Mouse (Mus musculus) liver, embryonic 13.5 days (tissue): ENCODE measurements at regions not wholly inside any gene's neighbourhood (a gene's known extent, or its start where the extent isn't known, plus 50 kb on each side); places are given as distances from the start of the nearest gene placed in this dataset.

ENCODE experiments used
- ATAC-seq: fragments of 200-750 bp; cut with Nextera tagmentation; 2 replicates; pipeline ENCODE4 v1.8.0; 2017; ENCODE audit warnings: low read depth, mild to moderate bottlenecking, moderate number of reproducible peaks, moderate library complexity
- DNase-seq: peaks from one replicate; pipeline ENCODE4 v3.0.0; 2022
- H3K27ac ChIP-seq: fragments of 300-500 bp; sonication (generic); 2 replicates; pipeline ENCODE4 v1.5.1; 2015; ENCODE audit warnings: moderate library complexity, mild to moderate bottlenecking, inconsistent platforms
- H3K27me3 ChIP-seq: fragments of 300-500 bp; sonication (generic); 2 replicates; pipeline ENCODE4 v1.6.1; 2015; ENCODE audit warnings: mild to moderate bottlenecking, inconsistent platforms
- H3K36me3 ChIP-seq: fragments of 300-500 bp; sonication (generic); 2 replicates; pipeline ENCODE4 v1.6.1; 2015; ENCODE audit warnings: mild to moderate bottlenecking, inconsistent platforms
- H3K4me1 ChIP-seq: fragments of 300-500 bp; sonication (generic); replicated peaks from 2 replicates; pipeline ENCODE4 v1.6.1; 2015; ENCODE audit warnings: inconsistent platforms
- H3K4me2 ChIP-seq: fragments of 300-500 bp; sonication (generic); 2 replicates; pipeline ENCODE4 v1.6.1; 2015; ENCODE audit warnings: inconsistent platforms, mild to moderate bottlenecking, moderate library complexity
- H3K4me3 ChIP-seq: fragments of 300-500 bp; sonication (generic); replicated peaks from 2 replicates; pipeline ENCODE4 v1.5.1; 2015; ENCODE audit warnings: mild to moderate bottlenecking, inconsistent platforms
- H3K9ac ChIP-seq: fragments of 300-500 bp; sonication (generic); 2 replicates; pipeline ENCODE4 v1.6.1; 2015; ENCODE audit warnings: mild to moderate bottlenecking, inconsistent platforms
- H3K9me3 ChIP-seq: fragments of 300-500 bp; sonication (generic); replicated peaks from 2 replicates; pipeline ENCODE4 v1.6.1; 2016; ENCODE audit warnings: inconsistent platforms
- WGBS: fragments of 180-500 bp; shearing (Covaris S2); methylation state at CpG from one replicate; pipeline ENCODE4 v1.1.7; 2015; ENCODE audit not compliant: insufficient replicate concordance; 5-methylcytosine and 5-hydroxymethylcytosine counted together

DNA sequence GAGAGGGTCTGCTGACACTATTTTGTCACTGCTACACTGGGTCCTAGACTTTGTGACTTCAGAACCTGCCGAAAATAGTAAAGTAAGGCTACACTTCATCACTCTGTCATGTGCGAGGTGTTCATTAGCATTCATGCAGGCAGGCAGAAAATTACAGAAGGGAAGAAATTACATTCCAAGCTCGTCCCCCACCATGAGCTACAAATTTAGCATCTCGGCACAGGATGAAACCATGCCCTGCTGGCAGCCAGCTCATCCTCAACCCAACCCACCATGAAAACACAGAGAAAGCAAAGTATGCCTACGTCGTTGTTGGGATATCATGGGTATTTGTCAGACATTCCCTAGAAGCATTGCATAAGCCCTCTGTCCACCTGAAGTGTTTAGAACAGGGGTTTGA lies 103.9 kb downstream of the Kctd12 start:
- no peaks in the 10 kb centered on the region for H3K9me3 ChIP-seq
- DNase-seq (no peak), ATAC-seq (no peak)
- H3K4me1 ChIP-seq, result no peaks in the 10 kb centered on the region
- no peak overlapping the region for H3K9ac ChIP-seq
- no peak overlapping the region for H3K4me2 ChIP-seq
- WGBS, result 68% methylated on average over 6 of the region's 6 CpGs
- H3K36me3 ChIP-seq, result no peaks in the 10 kb centered on the region
- no peaks in the 10 kb centered on the region for H3K27me3 ChIP-seq
- no peak overlapping the region for H3K4me3 ChIP-seq
- no peak overlapping the region for H3K27ac ChIP-seq

DNA sequence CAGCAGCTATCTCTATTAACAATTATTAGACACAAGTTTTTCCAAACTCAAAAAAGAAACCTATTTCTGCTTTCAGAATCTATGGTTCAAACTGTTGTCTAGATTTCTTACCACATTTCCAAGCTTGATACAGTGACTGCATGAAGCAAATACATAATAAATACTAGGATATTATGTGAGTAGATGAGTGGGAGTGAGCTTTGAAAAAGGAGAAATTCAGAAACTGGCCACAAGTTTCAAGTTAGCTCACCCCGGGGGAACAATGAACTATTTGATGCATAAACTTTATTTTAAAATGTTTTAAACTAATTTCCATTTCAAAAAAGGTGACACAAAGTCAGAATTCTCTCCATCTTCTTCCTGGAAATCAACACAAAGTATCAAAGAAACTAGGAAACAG lies 114.3 kb downstream of the Kctd12 start:
- no peak for DNase-seq
- WGBS, result 46% methylated on average over 1 of the region's 1 CpGs

DNA sequence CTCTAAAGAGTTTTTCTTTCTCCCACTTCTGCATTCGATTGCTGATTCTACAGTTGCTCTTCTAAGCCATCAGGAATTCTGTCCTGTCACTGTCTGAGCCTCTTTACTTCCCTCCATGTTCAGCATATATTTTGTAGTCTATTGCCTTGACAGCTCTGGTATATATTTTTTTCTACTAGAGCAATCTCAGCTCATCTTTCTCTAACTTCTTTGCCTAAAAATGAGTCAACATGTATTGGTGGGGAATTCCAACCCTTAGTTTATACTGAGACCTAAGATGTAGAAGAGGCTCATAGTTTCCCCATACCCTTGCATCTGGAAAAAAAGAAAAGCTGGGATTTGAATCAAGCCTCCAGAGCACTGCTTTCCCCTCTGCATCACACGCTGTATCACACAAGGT lies 114.7 kb downstream of the Kctd12 start:
- WGBS, result 48% methylated on average over 2 of the region's 2 CpGs
- no peaks in the 10 kb centered on the region for H3K36me3 ChIP-seq
- H3K27ac ChIP-seq, result no peak overlapping the region
- no peaks in the 10 kb centered on the region for H3K4me1 ChIP-seq
- H3K27me3 ChIP-seq, result no peaks in the 10 kb centered on the region
- ATAC-seq (no peak), DNase-seq (no peak)
- no peak overlapping the region for H3K4me3 ChIP-seq
- H3K9ac ChIP-seq, result no peak overlapping the region
- no peak overlapping the region for H3K4me2 ChIP-seq
- H3K9me3 ChIP-seq, result no peaks in the 10 kb centered on the region

More for the DNA sequence above, 114.3 kb downstream of the Kctd12 start:
- no peak overlapping the region for H3K27ac ChIP-seq
- no peak for ATAC-seq
- H3K9ac ChIP-seq, result no peak overlapping the region
- no peak overlapping the region for H3K4me2 ChIP-seq
- no peaks in the 10 kb centered on the region for H3K9me3 ChIP-seq
- no peak overlapping the region for H3K4me3 ChIP-seq
- H3K4me1 ChIP-seq, result no peaks in the 10 kb centered on the region
- H3K36me3 ChIP-seq, result no peaks in the 10 kb centered on the region
- no peaks in the 10 kb centered on the region for H3K27me3 ChIP-seq

DNA sequence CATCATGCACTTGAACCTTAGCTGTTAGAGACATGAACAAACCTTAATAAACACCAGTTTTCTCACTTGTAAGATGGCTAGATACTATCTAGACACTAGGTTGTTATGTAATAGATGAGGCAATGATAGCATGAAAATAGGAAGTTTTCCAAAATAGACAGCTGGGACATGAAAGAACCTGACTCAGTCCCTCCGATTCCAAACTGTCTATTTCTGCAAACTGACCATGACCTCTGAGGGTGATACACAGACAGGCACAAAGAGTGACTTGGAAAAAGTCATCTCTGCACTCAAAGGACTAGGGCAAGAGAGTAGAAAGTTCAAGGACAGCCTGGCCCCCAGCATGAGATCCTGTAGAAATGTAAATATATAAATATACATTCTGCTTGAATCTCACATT lies 115.9 kb downstream of the Kctd12 start:
- Histone ChIP-seq H3K9ac (no peak overlapping the region), H3K9me3 (no peaks in the 10 kb centered on the region), H3K4me1 (no peaks in the 10 kb centered on the region), H3K4me2 (no peak overlapping the region), H3K27me3 (no peaks in the 10 kb centered on the region), H3K4me3 (no peak overlapping the region), H3K27ac (no peak overlapping the region), H3K36me3 (no peaks in the 10 kb centered on the region)
- no peak for ATAC-seq
- WGBS, result 50% methylated on average over 1 of the region's 1 CpGs
- no peak for DNase-seq

DNA sequence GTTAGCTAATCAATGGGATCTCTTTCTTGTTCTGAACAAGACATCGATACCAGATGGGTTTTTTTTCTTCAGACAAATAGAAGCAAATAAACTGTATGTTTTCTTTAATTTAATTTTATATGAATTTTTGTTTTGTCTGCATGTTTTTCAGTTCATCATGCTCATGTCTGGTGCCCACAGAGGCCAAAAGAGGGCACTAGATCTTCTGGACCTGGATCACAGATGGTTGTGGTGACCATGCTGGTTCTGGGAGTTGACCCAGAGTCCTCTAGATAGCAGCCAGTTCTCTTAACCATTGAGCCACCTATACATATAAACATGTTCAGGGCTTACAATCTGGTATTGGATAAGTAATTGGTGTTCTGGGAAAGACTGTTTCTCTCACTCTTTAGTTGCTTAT lies 120.7 kb downstream of the Kctd12 start:
- H3K27ac ChIP-seq, result no peak overlapping the region
- H3K36me3 ChIP-seq, result no peaks in the 10 kb centered on the region
- WGBS, result 70% methylated on average over 1 of the region's 1 CpGs
- DNase-seq (no peak), ATAC-seq (no peak)
- no peaks in the 10 kb centered on the region for H3K4me1 ChIP-seq
- H3K9me3 ChIP-seq, result no peaks in the 10 kb centered on the region
- H3K9ac ChIP-seq, result no peak overlapping the region
- H3K4me3 ChIP-seq, result no peak overlapping the region
- H3K4me2 ChIP-seq, result no peak overlapping the region
- no peaks in the 10 kb centered on the region for H3K27me3 ChIP-seq

DNA sequence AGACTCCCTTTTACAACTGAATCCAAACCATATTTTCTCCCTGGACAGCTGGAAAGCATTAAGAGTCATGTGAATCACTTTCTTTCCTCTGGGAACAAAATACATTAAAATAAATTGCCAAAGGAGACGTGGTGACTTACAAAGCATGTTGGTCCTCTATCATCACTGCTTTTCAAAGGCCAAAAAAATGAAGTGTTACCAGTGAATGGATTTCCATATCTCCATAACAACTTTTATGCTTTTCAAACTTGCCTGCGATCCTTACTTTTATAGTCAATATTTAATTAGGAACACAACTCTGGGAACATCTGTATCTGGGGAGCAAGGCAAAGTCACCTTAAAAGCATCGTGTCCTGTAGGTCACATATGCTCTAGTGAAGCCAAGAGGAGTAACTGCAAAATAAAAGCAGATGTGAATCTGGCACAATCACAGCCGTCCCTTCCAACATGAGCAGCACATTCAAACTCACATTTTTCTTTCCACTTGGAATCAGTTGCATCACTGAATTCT lies 123.0 kb downstream of the Kctd12 start:
- Histone ChIP-seq H3K4me2 (no peak overlapping the region), H3K4me3 (no peak overlapping the region), H3K27me3 (no peaks in the 10 kb centered on the region), H3K9ac (no peak overlapping the region), H3K36me3 (no peaks in the 10 kb centered on the region), H3K9me3 (no peaks in the 10 kb centered on the region), H3K4me1 (no peaks in the 10 kb centered on the region), H3K27ac (no peak overlapping the region)
- WGBS, result 60% methylated on average over 4 of the region's 4 CpGs
- DNase-seq (no peak), ATAC-seq (no peak)

GRCm38 (mm10) chr14:102855264-102855840 lies 127.1 kb downstream of the Kctd12 start:
- WGBS, result 68% methylated on average over 7 of the region's 7 CpGs
- Histone ChIP-seq H3K27me3 (no peaks in the 10 kb centered on the region), H3K4me1 (no peaks in the 10 kb centered on the region), H3K27ac (no peak overlapping the region), H3K36me3 (no peaks in the 10 kb centered on the region), H3K9ac (no peak overlapping the region), H3K9me3 (no peaks in the 10 kb centered on the region), H3K4me3 (no peak overlapping the region), H3K4me2 (no peak overlapping the region)
- ATAC-seq (no peak), DNase-seq (no peak)

DNA sequence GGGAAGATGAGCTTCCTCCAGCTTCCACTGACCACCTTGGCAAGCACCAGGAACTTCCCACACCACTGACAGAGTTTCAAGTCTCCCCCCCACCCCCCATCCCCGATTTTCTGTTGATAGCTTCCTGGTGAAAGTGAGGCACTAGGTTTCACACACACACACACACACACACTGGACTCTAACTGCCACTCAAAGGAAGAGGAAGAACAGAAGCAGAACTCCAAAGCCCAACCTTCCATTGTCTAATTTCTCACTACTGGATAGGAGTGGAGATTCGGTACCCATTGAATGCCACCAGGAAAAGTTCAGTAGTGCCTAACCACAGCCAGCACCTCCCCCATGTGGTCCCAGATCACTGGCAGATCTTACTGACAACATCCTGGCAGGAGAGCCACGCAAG lies 138.7 kb downstream of the Kctd12 start:
- H3K27me3 ChIP-seq, result no peaks in the 10 kb centered on the region

GRCm38 (mm10) chr14:102837602-102838001 lies 144.8 kb downstream of the Kctd12 start:
- DNase-seq (no peak), ATAC-seq (no peak)
- no peaks in the 10 kb centered on the region for H3K27me3 ChIP-seq
- H3K36me3 ChIP-seq, result no peaks in the 10 kb centered on the region
- no peak overlapping the region for H3K9ac ChIP-seq
- no peaks in the 10 kb centered on the region for H3K4me1 ChIP-seq
- WGBS, result 65% methylated on average over 1 of the region's 1 CpGs
- no peak overlapping the region for H3K4me3 ChIP-seq
- H3K4me2 ChIP-seq, result no peak overlapping the region
- no peak overlapping the region for H3K27ac ChIP-seq
- H3K9me3 ChIP-seq, result no peaks in the 10 kb centered on the region

More for the DNA sequence above, 138.7 kb downstream of the Kctd12 start:
- Histone ChIP-seq H3K4me1 (no peaks in the 10 kb centered on the region), H3K9ac (no peak overlapping the region), H3K36me3 (no peaks in the 10 kb centered on the region), H3K27ac (no peak overlapping the region), H3K4me3 (no peak overlapping the region), H3K9me3 (no peaks in the 10 kb centered on the region), H3K4me2 (no peak overlapping the region)
- WGBS, result 18% methylated on average over 3 of the region's 3 CpGs
- no peak for DNase-seq
- no peak for ATAC-seq

GRCm38 (mm10) chr14:102835118-102835769 lies 147.2 kb downstream of the Kctd12 start:
- Histone ChIP-seq H3K4me3 (no peak overlapping the region), H3K4me1 (no peaks in the 10 kb centered on the region), H3K27me3 (no peaks in the 10 kb centered on the region), H3K9ac (no peak overlapping the region), H3K36me3 (no peaks in the 10 kb centered on the region), H3K9me3 (no peaks in the 10 kb centered on the region), H3K27ac (no peak overlapping the region), H3K4me2 (no peak overlapping the region)
- ATAC-seq (no peak), DNase-seq (no peak)
- WGBS, result 31% methylated on average over 11 of the region's 11 CpGs

GRCm38 (mm10) chr14:102828442-102828841 lies 154.0 kb downstream of the Kctd12 start:
- DNase-seq (no peak), ATAC-seq (no peak)
- H3K9ac ChIP-seq, result no peak overlapping the region
- H3K4me2 ChIP-seq, result no peak overlapping the region
- WGBS, result 42% methylated on average over 3 of the region's 3 CpGs
- no peaks in the 10 kb centered on the region for H3K9me3 ChIP-seq
- H3K4me3 ChIP-seq, result no peak overlapping the region
- H3K27me3 ChIP-seq, result no peaks in the 10 kb centered on the region
- H3K4me1 ChIP-seq, result no peaks in the 10 kb centered on the region
- H3K27ac ChIP-seq, result no peak overlapping the region
- H3K36me3 ChIP-seq, result no peaks in the 10 kb centered on the region

GRCm38 (mm10) chr14:102827756-102828384 lies 154.6 kb downstream of the Kctd12 start:
- Histone ChIP-seq H3K27me3 (no peaks in the 10 kb centered on the region), H3K36me3 (no peaks in the 10 kb centered on the region), H3K9ac (no peak overlapping the region), H3K27ac (no peak overlapping the region), H3K4me1 (no peaks in the 10 kb centered on the region), H3K4me2 (no peak overlapping the region), H3K9me3 (no peaks in the 10 kb centered on the region), H3K4me3 (no peak overlapping the region)
- DNase-seq (no peak), ATAC-seq (no peak)
- 30% methylated on average over 7 of the region's 7 CpGs for WGBS
